Mouse (Mus musculus) embryonic fibroblast, embryonic 13.5 days (primary cell): ENCODE measurements around the gene Mta3. TPM values are rescaled to one million over a fixed set of nuclear protein-coding genes. Genes with fewer than 3 reads are reported as not detected.

ENCODE experiments used
- H3K27ac ChIP-seq: 2 replicates; pipeline ENCODE4 v1.5.1; 2012; ENCODE audit warnings: low read length, control low read depth, inconsistent platforms; ENCODE audit not compliant: insufficient read depth
- H3K4me1 ChIP-seq: 2 replicates; pipeline ENCODE4 v1.6.1; 2011; ENCODE audit warnings: low read length; ENCODE audit not compliant: control insufficient read depth, insufficient read depth
- H3K4me3 ChIP-seq: 2 replicates; pipeline ENCODE4 v1.5.1; 2011; ENCODE audit warnings: mild to moderate bottlenecking, control low read depth, low read length; ENCODE audit not compliant: insufficient read depth
- CTCF ChIP-seq: IDR thresholded peaks from 2 replicates; pipeline ENCODE4 v1.5.1; 2011; ENCODE audit warnings: mild to moderate bottlenecking, control low read depth, low read length, moderate library complexity, borderline replicate concordance; ENCODE audit not compliant: insufficient read depth
- POLR2A ChIP-seq: IDR thresholded peaks from 2 replicates; pipeline ENCODE4 v1.6.1; 2011; ENCODE audit warnings: low read depth, mild to moderate bottlenecking, control low read depth, low read length, moderate library complexity
- polyA plus RNA-seq: library from polyadenylated mRNA; stranded (reverse); fragments of >200 nt; gene quantifications from 2 replicates; pipeline ENCODE4 v1.2.4, GENCODE M21; 2011; ENCODE audit warnings: low read depth; ENCODE audit not compliant: missing spikeins, insufficient read length

The Mta3 gene
- polyA plus RNA-seq, 1 experiment, result 41.2 TPM

- no peak overlapping the region for H3K4me3 ChIP-seq
- no peaks in the 10 kb centered on the region for H3K4me1 ChIP-seq
- no peak for TF ChIP-seq POLR2A
- TF ChIP-seq CTCF, result no peak
- H3K27ac ChIP-seq, result no peak overlapping the region
Measured at GRCm38 (mm10) chr17:83772110-83772509, 66.1 kb downstream of the Mta3 start.

GRCm38 (mm10) chr17:83772711-83773110 is 66.7 kb downstream of the Mta3 start:
- no peak overlapping the region for H3K27ac ChIP-seq
- no peaks in the 10 kb centered on the region for H3K4me1 ChIP-seq
- TF ChIP-seq CTCF (no peak), POLR2A (no peak)
- H3K4me3 ChIP-seq, result no peak overlapping the region

GRCm38 (mm10) chr17:83776965-83777364 is 71.0 kb downstream of the Mta3 start:
- no peak overlapping the region for H3K4me3 ChIP-seq
- no peak for TF ChIP-seq CTCF
- no peak for TF ChIP-seq POLR2A
- no peak overlapping the region for H3K27ac ChIP-seq
- no peaks in the 10 kb centered on the region for H3K4me1 ChIP-seq

GRCm38 (mm10) chr17:83777462-83778051 is 71.6 kb downstream of the Mta3 start:
- Histone ChIP-seq H3K4me3 (no peak overlapping the region), H3K4me1 (peaks cover 3% of the 10 kb centered on the region; the same call in 1 of the 2 replicates), H3K27ac (no peak overlapping the region)
- TF ChIP-seq POLR2A (no peak), CTCF (no peak)

GRCm38 (mm10) chr17:83780228-83780627 is 74.3 kb downstream of the Mta3 start:
- no peak overlapping the region for H3K27ac ChIP-seq
- no peak for TF ChIP-seq CTCF
- TF ChIP-seq POLR2A, result no peak

GRCm38 (mm10) chr17:83782740-83783139 is 76.8 kb downstream of the Mta3 start:
- no peak overlapping the region for H3K27ac ChIP-seq
- peaks cover 6% of the 10 kb centered on the region; the same call in 1 of the 2 replicates for H3K4me1 ChIP-seq
- TF ChIP-seq CTCF, result no peak
- TF ChIP-seq POLR2A, result no peak
- H3K4me3 ChIP-seq, result no peak overlapping the region

More at GRCm38 (mm10) chr17:83780228-83780627, 74.3 kb downstream of the Mta3 start:
- Histone ChIP-seq H3K4me3 (no peak overlapping the region), H3K4me1 (peaks cover 6% of the 10 kb centered on the region; the same call in 1 of the 2 replicates)

GRCm38 (mm10) chr17:83786418-83786817 is 80.5 kb downstream of the Mta3 start:
- Histone ChIP-seq H3K4me3 (no peak overlapping the region), H3K27ac (no peak overlapping the region), H3K4me1 (peaks cover 6% of the 10 kb centered on the region; the same call in 1 of the 2 replicates)
- TF ChIP-seq POLR2A (no peak), CTCF (no peak)

GRCm38 (mm10) chr17:83790158-83790557 is 84.2 kb downstream of the Mta3 start:
- no peak overlapping the region for H3K4me3 ChIP-seq
- TF ChIP-seq POLR2A (no peak), CTCF (no peak)
- no peak overlapping the region for H3K27ac ChIP-seq
- no peaks in the 10 kb centered on the region for H3K4me1 ChIP-seq

GRCm38 (mm10) chr17:83792388-83792787 is 86.4 kb downstream of the Mta3 start:
- no peaks in the 10 kb centered on the region for H3K4me1 ChIP-seq
- no peak for TF ChIP-seq POLR2A
- TF ChIP-seq CTCF, result no peak
- H3K4me3 ChIP-seq, result no peak overlapping the region
- no peak overlapping the region for H3K27ac ChIP-seq

GRCm38 (mm10) chr17:83795121-83795520 is 89.2 kb downstream of the Mta3 start:
- Histone ChIP-seq H3K27ac (no peak overlapping the region), H3K4me3 (no peak overlapping the region), H3K4me1 (no peaks in the 10 kb centered on the region)
- no peak for TF ChIP-seq POLR2A
